Mouse (Mus musculus): Measurements from ENCODE around the gene Cda. TPM values are rescaled to one million over a fixed set of nuclear protein-coding genes. Genes with fewer than 3 reads are reported as not detected.
A peak's percentile ranks its signal among the peaks of the same experiment; 100 is the strongest.
"Not testable (repeated sequence)": the region's sequence is repeated elsewhere in the genome, so short reads cannot be mapped to it uniquely, and the experiment has no call there.

Gene Cda
- polyA plus RNA-seq, 1 experiment = 0.33 TPM

DNA sequence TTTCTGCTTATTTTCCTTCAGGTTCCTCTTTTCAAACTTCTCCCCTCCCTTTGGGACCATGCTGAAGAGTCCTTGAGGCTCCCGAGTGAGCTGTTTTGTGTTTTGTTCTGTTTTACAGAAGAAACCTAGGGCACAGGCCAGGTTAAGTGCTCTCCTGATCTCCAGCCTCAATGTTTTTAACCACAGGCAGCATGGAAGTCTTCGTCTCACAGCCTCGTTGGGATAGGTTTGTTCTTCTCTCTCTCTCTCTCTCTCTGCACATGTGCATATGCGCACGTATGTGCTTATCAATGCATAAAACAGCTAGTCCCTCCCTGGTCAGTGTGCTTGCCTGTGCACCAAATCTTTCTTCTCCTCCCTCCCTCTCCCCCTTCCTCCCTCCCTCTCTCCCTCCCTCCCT lies 30.9 kb downstream of the Cda start:
- H3K27ac ChIP-seq (ENCODE audit: insufficient read depth, low read length) = no peak overlapping the region
- H3K4me3 ChIP-seq (ENCODE audit: extremely low read depth, insufficient read depth, insufficient read length) = no peak overlapping the region
- no peaks in the 10 kb centered on the region for H3K4me1 ChIP-seq (ENCODE audit: control insufficient read depth, insufficient read depth, insufficient read length)
- WGBS = 31% methylated on average over 5 of the region's 5 CpGs
- no peak for DNase-seq (ENCODE audit: low read depth in 1 of 2, low spot score in 2 of 2)
- TF ChIP-seq POLR2A (IDR thresholded peaks at IDR 0.05; ENCODE audit: low read depth, low read length) (no peak), CTCF (IDR thresholded peaks at IDR 0.05; ENCODE audit: extremely low read depth, insufficient read depth, insufficient read length, insufficient replicate concordance) (no peak)
- H3K27me3 ChIP-seq (ENCODE audit: control insufficient read depth, insufficient read depth, low read length) = no peaks in the 10 kb centered on the region
- no peaks in the 10 kb centered on the region for H3K36me3 ChIP-seq (ENCODE audit: control insufficient read depth, insufficient read depth, low read length)

DNA sequence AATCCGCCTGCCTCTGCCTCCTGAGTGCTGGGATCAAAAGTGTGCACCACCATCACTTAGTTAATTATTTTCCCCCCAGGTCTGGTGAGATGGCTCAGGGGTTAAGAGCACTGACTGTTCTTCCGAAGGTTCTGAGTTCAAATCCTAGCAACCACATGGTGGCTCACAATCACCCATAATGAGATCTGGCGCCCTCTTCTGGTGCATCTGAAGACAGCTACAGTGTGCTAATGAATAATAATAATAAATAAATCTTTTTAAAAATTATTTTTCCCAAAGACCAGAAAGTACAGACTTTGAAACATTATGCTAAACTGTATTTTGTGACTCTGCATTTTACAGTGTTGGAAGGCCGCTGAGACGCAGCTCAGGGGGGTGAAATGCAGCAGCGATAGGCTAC lies 32.1 kb downstream of the Cda start:
- no peaks in the 10 kb centered on the region for H3K27me3 ChIP-seq (ENCODE audit: control insufficient read depth, insufficient read depth, low read length)
- H3K36me3 ChIP-seq (ENCODE audit: control insufficient read depth, insufficient read depth, low read length) = no peaks in the 10 kb centered on the region
- H3K4me3 ChIP-seq (ENCODE audit: extremely low read depth, insufficient read depth, insufficient read length) = no peak overlapping the region
- no peak for TF ChIP-seq CTCF (IDR thresholded peaks at IDR 0.05; ENCODE audit: extremely low read depth, insufficient read depth, insufficient read length, insufficient replicate concordance)
- no peak for TF ChIP-seq POLR2A (IDR thresholded peaks at IDR 0.05; ENCODE audit: low read depth, low read length)
- no peak overlapping the region for H3K27ac ChIP-seq (ENCODE audit: insufficient read depth, low read length)
- no peaks in the 10 kb centered on the region for H3K4me1 ChIP-seq (ENCODE audit: control insufficient read depth, insufficient read depth, insufficient read length)
- DNase-seq (ENCODE audit: low read depth in 1 of 2, low spot score in 2 of 2) = no peak
- WGBS = 86% methylated on average over 6 of the region's 6 CpGs

DNA sequence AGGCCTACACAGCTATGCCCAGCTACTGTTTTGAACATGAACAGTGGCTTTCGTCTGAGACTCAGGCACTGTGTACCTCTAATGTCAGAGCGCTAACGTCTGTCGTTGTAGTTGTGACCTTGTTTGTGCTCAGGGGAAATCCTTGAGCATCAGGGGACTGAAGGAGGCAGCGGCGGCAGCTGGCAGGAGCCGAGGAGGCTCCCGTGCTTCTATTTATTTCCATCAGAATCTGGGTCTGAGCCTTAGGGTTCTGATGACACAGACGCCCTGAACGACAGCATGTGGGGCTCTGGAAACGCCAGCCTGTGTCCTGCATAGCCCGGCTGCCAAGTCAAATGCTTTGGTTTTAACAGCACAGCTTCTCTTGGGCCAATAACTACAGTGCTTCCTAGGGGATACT lies 32.8 kb downstream of the Cda start:
- no peaks in the 10 kb centered on the region for H3K27me3 ChIP-seq (ENCODE audit: control insufficient read depth, insufficient read depth, low read length)
- H3K36me3 ChIP-seq (ENCODE audit: control insufficient read depth, insufficient read depth, low read length) = no peaks in the 10 kb centered on the region
- 88% methylated on average over 12 of the region's 12 CpGs for WGBS
- TF ChIP-seq POLR2A (IDR thresholded peaks at IDR 0.05; ENCODE audit: low read depth, low read length) = no peak
- TF ChIP-seq CTCF (IDR thresholded peaks at IDR 0.05; ENCODE audit: extremely low read depth, insufficient read depth, insufficient read length, insufficient replicate concordance) = no peak
- no peak for DNase-seq (ENCODE audit: low read depth in 1 of 2, low spot score in 2 of 2)
- H3K4me1 ChIP-seq (ENCODE audit: control insufficient read depth, insufficient read depth, insufficient read length) = no peaks in the 10 kb centered on the region
- H3K4me3 ChIP-seq (ENCODE audit: extremely low read depth, insufficient read depth, insufficient read length) = no peak overlapping the region
- H3K27ac ChIP-seq (ENCODE audit: insufficient read depth, low read length) = no peak overlapping the region

DNA sequence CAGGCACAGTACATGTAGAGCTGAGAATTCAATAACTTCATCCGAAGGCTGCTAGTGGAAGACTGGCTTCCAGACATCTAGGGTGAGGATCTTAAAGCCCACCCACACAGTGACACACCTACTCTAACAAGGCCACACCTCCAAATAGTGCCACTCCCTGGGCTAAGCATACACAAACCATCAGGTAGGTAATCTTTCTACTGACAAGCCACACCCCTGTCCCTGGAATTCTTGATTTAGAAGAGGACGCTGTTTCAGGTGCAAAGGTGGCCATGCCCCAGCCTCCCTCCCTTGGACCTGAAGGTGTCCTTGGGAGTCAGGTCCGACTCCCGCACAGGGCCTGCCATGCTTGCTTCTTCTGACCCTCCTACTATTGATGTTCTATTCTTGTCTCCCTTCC lies 34.7 kb downstream of the Cda start:
- TF ChIP-seq POLR2A (IDR thresholded peaks at IDR 0.05; ENCODE audit: low read depth, low read length) (no peak), CTCF (IDR thresholded peaks at IDR 0.05; ENCODE audit: extremely low read depth, insufficient read depth, insufficient read length, insufficient replicate concordance) (no peak)
- Histone ChIP-seq H3K27me3 (ENCODE audit: control insufficient read depth, insufficient read depth, low read length) (no peaks in the 10 kb centered on the region), H3K4me1 (ENCODE audit: control insufficient read depth, insufficient read depth, insufficient read length) (no peaks in the 10 kb centered on the region), H3K4me3 (ENCODE audit: extremely low read depth, insufficient read depth, insufficient read length) (no peak overlapping the region), H3K36me3 (ENCODE audit: control insufficient read depth, insufficient read depth, low read length) (no peaks in the 10 kb centered on the region), H3K27ac (ENCODE audit: insufficient read depth, low read length) (no peak overlapping the region)
- 91% methylated on average over 4 of the region's 4 CpGs for WGBS
- no peak for DNase-seq (ENCODE audit: low read depth in 1 of 2, low spot score in 2 of 2)

DNA sequence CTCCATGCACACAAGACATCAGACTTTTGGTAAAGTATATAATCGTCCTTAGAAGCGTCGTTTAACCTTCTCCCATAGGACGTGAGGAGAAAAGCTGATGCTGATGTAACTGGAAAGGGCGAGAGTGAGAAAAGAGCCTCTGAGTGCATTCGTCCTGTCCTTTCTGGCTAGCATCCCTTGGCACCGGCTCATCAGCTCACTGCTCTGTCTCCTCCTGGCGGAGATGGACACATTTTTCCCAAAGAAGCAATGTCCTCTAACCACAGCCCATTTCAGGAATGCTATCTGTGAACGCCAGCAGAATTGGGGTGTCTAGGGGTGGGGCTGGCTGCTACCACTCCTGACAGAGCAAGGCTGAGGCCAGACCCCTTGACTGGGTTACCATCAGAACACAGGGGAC lies 36.1 kb downstream of the Cda start:
- no peak overlapping the region for H3K27ac ChIP-seq (ENCODE audit: insufficient read depth, low read length)
- no peak for DNase-seq (ENCODE audit: low read depth in 1 of 2, low spot score in 2 of 2)
- no peak for TF ChIP-seq CTCF (IDR thresholded peaks at IDR 0.05; ENCODE audit: extremely low read depth, insufficient read depth, insufficient read length, insufficient replicate concordance)
- no peak for TF ChIP-seq POLR2A (IDR thresholded peaks at IDR 0.05; ENCODE audit: low read depth, low read length)
- no peak overlapping the region for H3K4me3 ChIP-seq (ENCODE audit: extremely low read depth, insufficient read depth, insufficient read length)
- no peaks in the 10 kb centered on the region for H3K27me3 ChIP-seq (ENCODE audit: control insufficient read depth, insufficient read depth, low read length)
- no peaks in the 10 kb centered on the region for H3K4me1 ChIP-seq (ENCODE audit: control insufficient read depth, insufficient read depth, insufficient read length)
- no peaks in the 10 kb centered on the region for H3K36me3 ChIP-seq (ENCODE audit: control insufficient read depth, insufficient read depth, low read length)
- WGBS = 82% methylated on average over 9 of the region's 9 CpGs

DNA sequence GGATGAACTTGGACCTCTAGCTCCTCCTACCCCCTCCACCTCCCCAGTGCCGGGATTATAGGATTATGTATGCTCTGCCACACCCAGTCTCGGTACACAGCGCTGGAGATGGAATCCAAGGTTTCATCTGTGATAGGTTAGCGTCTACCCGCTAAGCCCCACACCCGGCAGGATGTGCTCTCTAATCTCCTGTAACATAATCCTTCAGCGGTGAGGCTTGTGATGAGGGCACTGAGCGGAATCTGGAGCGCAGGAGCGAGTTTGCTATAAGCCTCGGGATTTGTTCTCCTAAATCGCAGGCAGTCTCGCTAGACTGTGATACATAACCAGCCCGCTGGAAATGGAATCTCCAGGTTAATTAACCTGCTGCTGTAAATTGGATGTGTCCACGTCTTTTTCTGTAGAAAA lies 37.5 kb downstream of the Cda start:
- DNase-seq (ENCODE audit: low read depth in 1 of 2, low spot score in 2 of 2) = no peak
- no peaks in the 10 kb centered on the region for H3K27me3 ChIP-seq (ENCODE audit: control insufficient read depth, insufficient read depth, low read length)
- no peaks in the 10 kb centered on the region for H3K36me3 ChIP-seq (ENCODE audit: control insufficient read depth, insufficient read depth, low read length)
- no peak overlapping the region for H3K27ac ChIP-seq (ENCODE audit: insufficient read depth, low read length)
- 52% methylated on average over 15 of the region's 15 CpGs for WGBS
- H3K4me1 ChIP-seq (ENCODE audit: control insufficient read depth, insufficient read depth, insufficient read length) = peaks cover 3% of the 10 kb centered on the region; the same call in 1 of the 2 replicates
- TF ChIP-seq CTCF (IDR thresholded peaks at IDR 0.05; ENCODE audit: extremely low read depth, insufficient read depth, insufficient read length, insufficient replicate concordance) (no peak), POLR2A (IDR thresholded peaks at IDR 0.05; ENCODE audit: low read depth, low read length) (no peak)
- no peak overlapping the region for H3K4me3 ChIP-seq (ENCODE audit: extremely low read depth, insufficient read depth, insufficient read length)

DNA sequence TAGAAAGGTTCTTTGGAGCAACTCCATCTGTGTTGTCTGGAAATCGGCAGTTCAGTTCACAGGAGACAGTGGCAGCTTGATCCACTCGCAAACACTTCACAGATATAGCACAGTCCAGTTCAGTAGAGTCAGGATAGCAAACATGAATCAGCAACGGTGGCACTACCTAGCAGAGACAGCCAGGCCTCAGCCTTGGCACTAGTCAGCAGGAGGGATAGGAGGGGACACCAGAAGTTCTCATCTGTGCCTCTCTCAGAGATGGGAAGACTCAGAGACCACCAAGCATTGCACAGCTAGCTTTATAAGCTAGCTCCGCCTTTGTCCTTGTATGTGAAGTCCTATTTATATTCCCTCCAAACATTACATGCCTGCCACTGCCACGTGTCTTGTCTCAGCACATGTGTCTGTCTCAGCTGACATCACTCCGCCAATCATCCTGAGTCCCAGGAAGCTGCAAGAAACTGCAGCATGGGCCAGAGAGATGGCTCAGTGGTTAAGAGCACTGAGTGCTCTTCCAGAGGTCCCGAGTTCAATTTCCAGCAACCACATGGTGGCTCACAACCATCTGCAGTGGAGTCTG lies 39.8 kb downstream of the Cda start:
- TF ChIP-seq CTCF (IDR thresholded peaks at IDR 0.05; ENCODE audit: extremely low read depth, insufficient read depth, insufficient read length, insufficient replicate concordance) (no peak), POLR2A (IDR thresholded peaks at IDR 0.05; ENCODE audit: low read depth, low read length) (no peak)
- Histone ChIP-seq H3K4me3 (ENCODE audit: extremely low read depth, insufficient read depth, insufficient read length) (peak overlapping the region; percentile 15; the same call in 1 of the 2 replicates), H3K36me3 (ENCODE audit: control insufficient read depth, insufficient read depth, low read length) (no peaks in the 10 kb centered on the region), H3K4me1 (ENCODE audit: control insufficient read depth, insufficient read depth, insufficient read length) (peaks cover 5% of the 10 kb centered on the region; the same call in 1 of the 2 replicates), H3K27ac (ENCODE audit: insufficient read depth, low read length) (peak overlapping the region; percentile 75), H3K27me3 (ENCODE audit: control insufficient read depth, insufficient read depth, low read length) (no peaks in the 10 kb centered on the region)
- DNase-seq (ENCODE audit: low read depth in 1 of 2, low spot score in 2 of 2) = no peak
- 58% methylated on average over 7 of the region's 7 CpGs for WGBS

DNA sequence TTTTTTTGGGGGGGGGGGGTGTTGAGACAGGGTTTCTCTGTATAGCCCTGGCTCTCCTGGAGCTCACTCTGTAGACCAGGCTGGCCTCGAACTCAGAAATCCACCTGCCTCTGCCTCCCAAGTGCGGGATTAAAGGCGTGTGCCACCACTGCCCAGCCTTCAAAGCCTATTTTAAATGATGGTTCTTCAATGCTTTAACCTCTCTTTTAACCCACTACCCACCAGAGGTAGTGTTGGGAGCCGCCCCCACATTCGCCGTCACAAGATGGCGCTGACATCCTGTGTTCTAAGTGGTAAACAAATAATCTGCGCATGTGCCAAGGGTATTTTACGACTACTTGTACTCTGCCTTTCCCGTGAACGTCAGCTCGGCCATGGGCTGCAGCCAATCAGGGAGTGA lies 40.6 kb downstream of the Cda start:
- not testable (repeated sequence) for H3K4me1 ChIP-seq (ENCODE audit: control insufficient read depth, insufficient read depth, insufficient read length); H3K27me3 ChIP-seq (ENCODE audit: control insufficient read depth, insufficient read depth, low read length); H3K4me3 ChIP-seq (ENCODE audit: extremely low read depth, insufficient read depth, insufficient read length); H3K36me3 ChIP-seq (ENCODE audit: control insufficient read depth, insufficient read depth, low read length); DNase-seq (ENCODE audit: low read depth in 1 of 2, low spot score in 2 of 2)
- H3K27ac ChIP-seq (ENCODE audit: insufficient read depth, low read length) = peak overlapping the region; percentile 37; the same call in 1 of the 2 replicates
- 61% methylated on average over 9 of the region's 12 CpGs for WGBS
